Mouse (Mus musculus): Measurements from ENCODE around the gene Mark3.

- TF ChIP-seq CHD2 (IDR thresholded peaks at IDR 0.05; ENCODE audit: low read depth, low read length): no peak
- TF ChIP-seq ZC3H11A (IDR thresholded peaks at IDR 0.05; ENCODE audit: borderline replicate concordance, low read depth, low read length): no peak
- no peak for TF ChIP-seq ZNF384 (IDR thresholded peaks at IDR 0.05; ENCODE audit: low read depth, low read length)
- no peak for TF ChIP-seq HCFC1 (IDR thresholded peaks at IDR 0.05; ENCODE audit: borderline replicate concordance, insufficient read depth, low read length)
Observed at GRCm38 (mm10) chr12:111687350-111688068, 113.2 kb downstream of the Mark3 start.
